Mouse (Mus musculus): ENCODE measurements around the gene AW146154.
"Not testable (repeated sequence)": the region's sequence is repeated elsewhere in the genome, so short reads cannot be mapped to it uniquely, and the experiment has no call there.

- not testable (repeated sequence) for TF ChIP-seq POLR2A (IDR thresholded peaks at IDR 0.05; ENCODE audit: borderline replicate concordance, insufficient read depth, low read length); CTCF (IDR thresholded peaks at IDR 0.05; ENCODE audit: borderline replicate concordance, insufficient read depth, low read depth, low read length)
Observed at GRCm38 (mm10) chr7:41499018-41499388, 687 bp downstream of the AW146154 start.
